ENCODE assay signal across 9 mouse cellular contexts in genomic region chr17:45551816-45552451, GRCm38 (mm10). TPM values are rescaled to one million over a fixed set of nuclear protein-coding genes. Genes with fewer than 3 reads are reported as not detected.
DNase-seq lines count a peak whose midpoint lies in the region; ATAC-seq and TF ChIP-seq lines count a peak whose summit lies in the region.
"Had no signal": no experiment of that assay in that cellular context is flagged by ENCODE, and none has a peak within 500 bp of the region (broad histone marks: within the 10 kb centered on the region; RNA-seq: fewer than 3 reads in every experiment).

No protein-coding gene starts in this region.

- H3K9me3 ChIP-seq in hindbrain, embryonic 11.5 days (ENCODE audit: control insufficient read depth, low read length) = no peaks in the 10 kb centered on the region
- no peaks in the 10 kb centered on the region for H3K9me3 ChIP-seq in hindbrain, embryonic 13.5 days
- H3K9me3 ChIP-seq: limb, embryonic 12.5 days had no signal

- no peak overlapping the region for H3K4me3 ChIP-seq in hindbrain, embryonic 11.5 days (ENCODE audit: low read depth, low read length)
- H3K4me3 ChIP-seq in hindbrain, embryonic 13.5 days = no peak overlapping the region
- H3K4me3 ChIP-seq in bone marrow macrophage, adult 2 months (ENCODE audit: insufficient read depth, low read length) = no peak overlapping the region
- H3K4me3 ChIP-seq: limb, embryonic 12.5 days had no signal

- peak; percentile 85 for DNase-seq in hindbrain, embryonic 11.5 days (ENCODE audit: low spot score)
- DNase-seq in heart, postnatal 14 days = peak; percentile 78 to 84
- peak; percentile 89 to 91 for DNase-seq in layer of hippocampus, postnatal 10 days (ENCODE audit: low spot score in 2 of 2)
- peak; percentile 87 for DNase-seq in lung, postnatal 36 days
- DNase-seq in skeletal muscle tissue, adult 2 months (ENCODE audit: low read depth, low spot score) = peak; percentile 58

- no peak overlapping the region for H3K9ac ChIP-seq in hindbrain, embryonic 11.5 days (ENCODE audit: low read depth, low read length)
- no peak overlapping the region for H3K9ac ChIP-seq in hindbrain, embryonic 13.5 days
- H3K9ac ChIP-seq: limb, embryonic 12.5 days had no signal

- H3K36me3 ChIP-seq in hindbrain, embryonic 11.5 days (ENCODE audit: control insufficient read depth, insufficient read depth, low read length) = no peaks in the 10 kb centered on the region
- peaks cover 4% of the 10 kb centered on the region for H3K36me3 ChIP-seq in hindbrain, embryonic 13.5 days

- peaks cover 13% of the 10 kb centered on the region for H3K27me3 ChIP-seq in hindbrain, embryonic 11.5 days (ENCODE audit: control insufficient read depth, insufficient read depth, low read length)
- H3K27me3 ChIP-seq in hindbrain, embryonic 13.5 days = peaks cover 38% of the 10 kb centered on the region

- peak; percentile 66 for TF ChIP-seq CTCF in bone marrow macrophage, adult 2 months (IDR thresholded peaks at IDR 0.05; ENCODE audit: low read depth, low read length)

- no peak for TF ChIP-seq POLR2A in bone marrow macrophage, adult 2 months (IDR thresholded peaks at IDR 0.05; ENCODE audit: borderline replicate concordance, low read depth, low read length)

- H3K4me1 ChIP-seq in hindbrain, embryonic 11.5 days (replicated peaks; ENCODE audit: control insufficient read depth, insufficient read depth, low read length) = peaks cover 3% of the 10 kb centered on the region; the same call in 1 of the 2 replicates
- peaks cover 40% of the 10 kb centered on the region for H3K4me1 ChIP-seq in hindbrain, embryonic 13.5 days (replicated peaks)
- H3K4me1 ChIP-seq in bone marrow macrophage, adult 2 months (ENCODE audit: control insufficient read depth, insufficient read depth, low read length) = peaks cover 17% of the 10 kb centered on the region

- WGBS in hindbrain, embryonic 11.5 days = 6% methylated on average over 8 of the region's 8 CpGs
- 6% methylated on average over 8 of the region's 8 CpGs for WGBS in hindbrain, embryonic 13.5 days

- 0 out of 2 replicates have a peak overlapping the region, but pooled peaks have one; percentile 5 for H3K4me2 ChIP-seq in hindbrain, embryonic 11.5 days (replicated peaks; ENCODE audit: low read depth, low read length)
- H3K4me2 ChIP-seq in hindbrain, embryonic 13.5 days = no peak overlapping the region
- H3K4me2 ChIP-seq: limb, embryonic 12.5 days had no signal

- intact Hi-C loops in heart, postnatal 14 days (cut with DNase I) = loop anchor here (1.0 kb wide), 2 partner anchors 36 to 74 kb away; no protein-coding TSS in a partner anchor

- H3K27ac ChIP-seq in hindbrain, embryonic 11.5 days (ENCODE audit: low read depth, low read length) = no peak overlapping the region
- H3K27ac ChIP-seq in hindbrain, embryonic 13.5 days = no peak overlapping the region
- H3K27ac ChIP-seq in bone marrow macrophage, adult 2 months (ENCODE audit: insufficient read depth, low read depth, low read length) = no peak overlapping the region
- H3K27ac ChIP-seq: limb, embryonic 12.5 days had no signal

- ATAC-seq in hindbrain, embryonic 11.5 days (ENCODE audit: low FRiP score) = no peak
- ATAC-seq in hindbrain, embryonic 13.5 days (ENCODE audit: low FRiP score) = no peak
- ATAC-seq in erythroid progenitor cell, adult 5-6 weeks (replicated peaks; ENCODE audit: low FRiP score, poor library complexity, severe bottlenecking) = peak; percentile 62

RNA-seq across cellular contexts. Expression of gene Tmem151b, which starts 2.5 kb away (rescaled TPM):
- polyA plus RNA-seq in hindbrain, embryonic 11.5 days (2014; fragmentation: Nextera tagmentation; extraction: Ambion mirVana) = 4.7 and 5.6 TPM in 2 replicates
- 26.6 and 27.3 TPM in 2 replicates for polyA plus RNA-seq in hindbrain, embryonic 13.5 days (2015; fragmentation: Nextera tagmentation; extraction: Ambion mirVana)
- not detected in 2 replicates for polyA plus RNA-seq in bone marrow macrophage, adult 2 months (2012; ENCODE audit: insufficient read depth, insufficient read length, missing spikeins)
- not detected in 2 replicates for total RNA-seq in erythroid progenitor cell, adult 5-6 weeks (2015; ENCODE audit: low replicate concordance)
- not detected in 2 replicates for total RNA-seq in erythroid progenitor cell, adult 5-6 weeks (2017; ENCODE audit: low replicate concordance)
- under 1 TPM; 0.07 to 0.49 TPM for total RNA-seq in heart, postnatal 14 days (2021)
- total RNA-seq in layer of hippocampus, postnatal 10 days (2021) = 10 to 100 TPM; 93.2 to 93.7 TPM

RNA-seq across cellular contexts. Expression of gene Nfkbie, which starts 3.6 kb away (rescaled TPM):
- polyA plus RNA-seq in hindbrain, embryonic 11.5 days (2014; fragmentation: Nextera tagmentation; extraction: Ambion mirVana) = 5.6 and 9.0 TPM in 2 replicates
- 5.6 and 6.5 TPM in 2 replicates for polyA plus RNA-seq in hindbrain, embryonic 13.5 days (2015; fragmentation: Nextera tagmentation; extraction: Ambion mirVana)
- polyA plus RNA-seq in bone marrow macrophage, adult 2 months (2012; ENCODE audit: insufficient read depth, insufficient read length, missing spikeins) = 27.0 and 30.8 TPM in 2 replicates
- 2.1 and 2.9 TPM in 2 replicates for total RNA-seq in erythroid progenitor cell, adult 5-6 weeks (2015; ENCODE audit: low replicate concordance)
- total RNA-seq in erythroid progenitor cell, adult 5-6 weeks (2017; ENCODE audit: low replicate concordance) = 1.7 and 3.6 TPM in 2 replicates
- total RNA-seq in heart, postnatal 14 days (2021) = 1 to 10 TPM; 1.5 to 2.1 TPM
- 1 to 10 TPM; 3.5 to 3.9 TPM for total RNA-seq in layer of hippocampus, postnatal 10 days (2021)

RNA-seq across cellular contexts. Expression of gene Slc35b2, which starts 11.7 kb away (rescaled TPM):
- 89.9 and 91.5 TPM in 2 replicates for polyA plus RNA-seq in hindbrain, embryonic 11.5 days (2014; fragmentation: Nextera tagmentation; extraction: Ambion mirVana)
- polyA plus RNA-seq in hindbrain, embryonic 13.5 days (2015; fragmentation: Nextera tagmentation; extraction: Ambion mirVana) = 86.5 and 91.1 TPM in 2 replicates
- 73.7 and 83.1 TPM in 2 replicates for polyA plus RNA-seq in bone marrow macrophage, adult 2 months (2012; ENCODE audit: insufficient read depth, insufficient read length, missing spikeins)
- total RNA-seq in erythroid progenitor cell, adult 5-6 weeks (2015; ENCODE audit: low replicate concordance) = 15.5 and 18.4 TPM in 2 replicates
- total RNA-seq in erythroid progenitor cell, adult 5-6 weeks (2017; ENCODE audit: low replicate concordance) = 10.3 and 14.0 TPM in 2 replicates
- 10 to 100 TPM; 28.8 to 29.9 TPM for total RNA-seq in heart, postnatal 14 days (2021)
- total RNA-seq in layer of hippocampus, postnatal 10 days (2021) = 10 to 100 TPM; 47.4 TPM

RNA-seq across cellular contexts. Expression of gene Hsp90ab1, which starts 21.1 kb away (rescaled TPM):
- 1,644 and 1,674 TPM in 2 replicates for polyA plus RNA-seq in hindbrain, embryonic 11.5 days (2014; fragmentation: Nextera tagmentation; extraction: Ambion mirVana)
- 1,593 and 1,619 TPM in 2 replicates for polyA plus RNA-seq in hindbrain, embryonic 13.5 days (2015; fragmentation: Nextera tagmentation; extraction: Ambion mirVana)
- 586 and 617 TPM in 2 replicates for polyA plus RNA-seq in bone marrow macrophage, adult 2 months (2012; ENCODE audit: insufficient read depth, insufficient read length, missing spikeins)
- total RNA-seq in erythroid progenitor cell, adult 5-6 weeks (2015; ENCODE audit: low replicate concordance) = 200 and 204 TPM in 2 replicates
- 235 and 237 TPM in 2 replicates for total RNA-seq in erythroid progenitor cell, adult 5-6 weeks (2017; ENCODE audit: low replicate concordance)
- total RNA-seq in heart, postnatal 14 days (2021) = 100 to 1,000 TPM; 897 to 986 TPM
- 1,000 to 10,000 TPM; 1,612 to 1,800 TPM for total RNA-seq in layer of hippocampus, postnatal 10 days (2021)

RNA-seq across cellular contexts. Expression of gene Tcte1, which starts 28.7 kb away (rescaled TPM):
- polyA plus RNA-seq in hindbrain, embryonic 11.5 days (2014; fragmentation: Nextera tagmentation; extraction: Ambion mirVana) = 2.0 and 2.5 TPM in 2 replicates
- polyA plus RNA-seq in hindbrain, embryonic 13.5 days (2015; fragmentation: Nextera tagmentation; extraction: Ambion mirVana) = 3.0 TPM in 2 replicates
- polyA plus RNA-seq in bone marrow macrophage, adult 2 months (2012; ENCODE audit: insufficient read depth, insufficient read length, missing spikeins) = not detected in 2 replicates
- total RNA-seq in erythroid progenitor cell, adult 5-6 weeks (2015; ENCODE audit: low replicate concordance) = not detected in 2 replicates
- total RNA-seq in erythroid progenitor cell, adult 5-6 weeks (2017; ENCODE audit: low replicate concordance) = not detected in 2 replicates
- total RNA-seq in heart, postnatal 14 days (2021) = under 1 TPM in 1 of 2 experiments, not detected in 1; 0.12 TPM
- under 1 TPM; 0.57 to 0.69 TPM for total RNA-seq in layer of hippocampus, postnatal 10 days (2021)

Comparison
In these comparisons a context has a peak if more than half of its experiments do, and no peak if none do; other contexts are left out.
1. RNA of gene Tmem151b, which starts 2.5 kb away (total RNA-seq): 93.2 to 93.7 TPM in layer of hippocampus, postnatal 10 days; 0.07 to 0.49 TPM in heart, postnatal 14 days and not detected in erythroid progenitor cell, adult 5-6 weeks; every median in the first group is over 10 times any median in the second.
2. Peak in every context shown above with its lines, with median percentiles within 50 percentile points of each other: DNase-seq.